9 mouse cellular contexts compared by ENCODE assay signal in genomic region chr4:101458341-101458740, GRCm38 (mm10). TPM values are rescaled to one million over a fixed set of nuclear protein-coding genes. Genes with fewer than 3 reads are reported as not detected.
DNase-seq lines count a peak whose midpoint lies in the region; ATAC-seq and TF ChIP-seq lines count a peak whose summit lies in the region.
"Had no signal": no experiment of that assay in that cellular context is flagged by ENCODE, and none has a peak within 500 bp of the region (broad histone marks: within the 10 kb centered on the region; RNA-seq: fewer than 3 reads in every experiment).

No protein-coding gene starts in this region.

- intact Hi-C loops in heart, postnatal 14 days (cut with DNase I): loop anchor here (2.0 to 5.0 kb wide), 2 partner anchors 74 to 291 kb away; no protein-coding TSS in a partner anchor

- no peaks in the 10 kb centered on the region for H3K4me1 ChIP-seq in midbrain, embryonic 11.5 days (ENCODE audit: control insufficient read depth, insufficient read depth, low read length)
- H3K4me1 ChIP-seq in midbrain, embryonic 15.5 days: no peaks in the 10 kb centered on the region
- no peaks in the 10 kb centered on the region for H3K4me1 ChIP-seq in cortical plate, adult 2 months (ENCODE audit: control insufficient read depth, insufficient read depth, low read length)
- H3K4me1 ChIP-seq: midbrain, embryonic 12.5 days had no signal

- ATAC-seq in midbrain, embryonic 11.5 days (ENCODE audit: low FRiP score): no peak
- ATAC-seq in midbrain, embryonic 15.5 days (replicated peaks): no peak
- peak; percentile 54 for ATAC-seq in megakaryocyte, adult 5-6 weeks (ENCODE audit: poor library complexity, severe bottlenecking)

- TF ChIP-seq CTCF in cortical plate, adult 2 months (IDR thresholded peaks at IDR 0.05; ENCODE audit: extremely low read depth, insufficient read depth, low read length): peak; percentile 75

- H3K36me3 ChIP-seq in midbrain, embryonic 11.5 days (ENCODE audit: control insufficient read depth, insufficient read depth, low read length): no peaks in the 10 kb centered on the region
- no peaks in the 10 kb centered on the region for H3K36me3 ChIP-seq in midbrain, embryonic 15.5 days (replicated peaks)
- H3K36me3 ChIP-seq: midbrain, embryonic 12.5 days had no signal

- H3K4me3 ChIP-seq in midbrain, embryonic 11.5 days (ENCODE audit: low read depth, low read length): no peak overlapping the region
- no peak overlapping the region for H3K4me3 ChIP-seq in midbrain, embryonic 15.5 days
- H3K4me3 ChIP-seq in cortical plate, adult 2 months (ENCODE audit: insufficient read depth, low read length): no peak overlapping the region
- H3K4me3 ChIP-seq: midbrain, embryonic 12.5 days had no signal

- TF ChIP-seq POLR2A in cortical plate, adult 2 months (IDR thresholded peaks at IDR 0.05; ENCODE audit: extremely low read depth, insufficient read depth, low read length): no peak

- DNase-seq in midbrain, embryonic 11.5 days (ENCODE audit: low spot score, missing footprints): peak; percentile 90
- peak; percentile 57 for DNase-seq in adipocyte (ENCODE audit: low spot score)
- peak; percentile 47 to 69 for DNase-seq in heart, postnatal 14 days
- DNase-seq in layer of hippocampus, adult 9-11 months: peak; percentile 48
- peak; percentile 46 for DNase-seq in thymus, postnatal 14 days

- H3K27me3 ChIP-seq in midbrain, embryonic 11.5 days (ENCODE audit: control insufficient read depth, insufficient read depth, low read length): no peaks in the 10 kb centered on the region
- H3K27me3 ChIP-seq in midbrain, embryonic 15.5 days (replicated peaks): no peaks in the 10 kb centered on the region
- H3K27me3 ChIP-seq: midbrain, embryonic 12.5 days had no signal

- no peak overlapping the region for H3K9ac ChIP-seq in midbrain, embryonic 11.5 days (ENCODE audit: low read length)
- no peak overlapping the region for H3K9ac ChIP-seq in midbrain, embryonic 15.5 days
- H3K9ac ChIP-seq: midbrain, embryonic 12.5 days had no signal

- no peak overlapping the region for H3K4me2 ChIP-seq in midbrain, embryonic 11.5 days
- no peak overlapping the region for H3K4me2 ChIP-seq in midbrain, embryonic 15.5 days
- H3K4me2 ChIP-seq: midbrain, embryonic 12.5 days had no signal

- no peak overlapping the region for H3K27ac ChIP-seq in midbrain, embryonic 11.5 days (ENCODE audit: low read depth, low read length)
- no peak overlapping the region for H3K27ac ChIP-seq in midbrain, embryonic 15.5 days
- H3K27ac ChIP-seq in cortical plate, adult 2 months (ENCODE audit: insufficient read depth, low read length): no peak overlapping the region
- H3K27ac ChIP-seq: midbrain, embryonic 12.5 days had no signal

- no peaks in the 10 kb centered on the region for H3K9me3 ChIP-seq in midbrain, embryonic 11.5 days (ENCODE audit: control insufficient read depth, low read length)
- no peaks in the 10 kb centered on the region for H3K9me3 ChIP-seq in midbrain, embryonic 15.5 days
- H3K9me3 ChIP-seq: midbrain, embryonic 12.5 days had no signal

- WGBS in midbrain, embryonic 11.5 days: 65% methylated on average over 2 of the region's 2 CpGs
- WGBS in midbrain, embryonic 15.5 days: 47% methylated on average over 2 of the region's 2 CpGs

RNA-seq across cellular contexts. Expression of gene Dnajc6, which starts 38.1 kb away (rescaled TPM):
- polyA plus RNA-seq in midbrain, embryonic 11.5 days (2014; fragmentation: Nextera tagmentation; extraction: Ambion mirVana): 4.3 and 5.2 TPM in 2 replicates
- 54.1 and 56.6 TPM in 2 replicates for polyA plus RNA-seq in midbrain, embryonic 15.5 days (2015; fragmentation: Nextera tagmentation; extraction: Ambion mirVana)
- 144 and 145 TPM in 2 replicates for polyA plus RNA-seq in cortical plate, adult 2 months (2012; rRNA removed)
- total RNA-seq in heart, postnatal 14 days (2021): 1 to 10 TPM; 1.1 to 1.4 TPM
- total RNA-seq in megakaryocyte, adult 5-6 weeks (2015): 0.16 and 0.76 TPM in 2 replicates
- 0.66 and 1.6 TPM in 2 replicates for total RNA-seq in megakaryocyte, adult 5-6 weeks (2017)

RNA-seq across cellular contexts. Expression of gene Ak4, which starts 39.3 kb away (rescaled TPM):
- polyA plus RNA-seq in midbrain, embryonic 11.5 days (2014; fragmentation: Nextera tagmentation; extraction: Ambion mirVana): 10.8 and 12.7 TPM in 2 replicates
- polyA plus RNA-seq in midbrain, embryonic 15.5 days (2015; fragmentation: Nextera tagmentation; extraction: Ambion mirVana): 8.1 and 9.0 TPM in 2 replicates
- polyA plus RNA-seq in cortical plate, adult 2 months (2012; rRNA removed): 31.7 and 33.6 TPM in 2 replicates
- total RNA-seq in heart, postnatal 14 days (2021): 10 to 100 TPM; 12.6 to 14.4 TPM
- total RNA-seq in megakaryocyte, adult 5-6 weeks (2015): 0.18 TPM in 1 of 2 replicates, not detected in the other
- total RNA-seq in megakaryocyte, adult 5-6 weeks (2017): 0.11 TPM in 1 of 2 replicates, not detected in the other
